In the genomic region with DNA sequence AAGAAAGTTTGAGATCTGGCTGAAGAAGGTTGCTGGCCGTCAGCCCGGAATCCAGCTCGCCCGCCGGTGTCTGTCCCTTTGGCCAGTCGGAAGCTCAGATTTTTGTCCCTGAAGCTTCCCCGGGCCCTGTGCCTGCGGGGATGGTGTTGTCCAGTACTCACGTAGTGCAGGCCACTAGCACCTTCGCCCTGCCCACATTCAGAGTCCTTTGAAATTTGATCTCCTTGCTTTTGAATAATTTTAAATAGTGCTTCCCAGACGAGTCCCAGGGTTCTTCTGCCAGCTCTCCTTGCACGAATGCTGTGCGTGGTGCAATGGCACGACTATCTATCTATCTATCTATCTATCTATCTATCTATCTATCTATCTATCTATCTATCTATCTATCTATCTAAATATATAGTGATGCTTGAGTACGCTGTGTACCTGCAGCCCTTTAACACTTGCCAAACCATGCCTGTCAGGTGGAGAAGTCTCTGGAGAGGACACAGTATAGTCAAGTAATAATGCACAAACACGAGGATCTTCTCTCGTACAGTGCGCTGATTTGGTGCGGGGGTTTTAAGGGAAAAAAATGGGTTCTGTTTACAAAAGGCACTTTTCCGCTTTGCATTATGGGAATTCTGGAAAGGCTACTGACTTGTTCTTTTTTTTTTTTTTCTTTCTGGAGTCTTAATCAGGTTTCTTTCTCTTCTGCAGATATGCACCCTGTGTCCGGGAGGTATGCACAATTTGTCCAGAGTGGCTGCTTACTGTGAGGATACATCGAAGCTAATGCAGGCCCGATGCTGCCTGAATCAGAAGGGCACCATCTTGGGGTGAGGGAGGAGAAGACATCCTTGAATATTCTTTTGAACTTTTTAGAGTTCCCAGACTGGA, we compare ENCODE assay signal across 8 mouse cellular contexts. TPM values are rescaled to one million over a fixed set of nuclear protein-coding genes. Genes with fewer than 3 reads are reported as not detected.
DNase-seq lines count a peak whose midpoint lies in the region; ATAC-seq and TF ChIP-seq lines count a peak whose summit lies in the region.

A gene (minus strand): TSS at position 162 of the 879 bp plus-strand sequence.

- peak within 1 kb of the TSS; percentile 75 for H3K27ac ChIP-seq in bone marrow, adult 2 months (ENCODE audit: control insufficient read depth, insufficient read depth, low read depth, low read length, poor library complexity)
- peak within 1 kb of the TSS; percentile 91 for H3K27ac ChIP-seq in embryonic fibroblast, embryonic 13.5 days (ENCODE audit: insufficient read depth, low read length)
- H3K27ac ChIP-seq in neural tube, embryonic 15.5 days (replicated peaks), result peak within 1 kb of the TSS; percentile 97

- H3K4me2 ChIP-seq in neural tube, embryonic 15.5 days, result peak within 1 kb of the TSS; percentile 78

- no peaks in the 10 kb centered on the region for H3K27me3 ChIP-seq in neural tube, embryonic 15.5 days (replicated peaks)

- intact Hi-C loops in heart, postnatal 36 days (cut with DNase I), result loop anchor here (2.0 to 5.0 kb wide), 2 partner anchors 88 to 162 kb away; a partner anchor contains a TSS

- TF ChIP-seq POLR2A in bone marrow, adult 2 months (IDR thresholded peaks at IDR 0.05; ENCODE audit: borderline replicate concordance, control insufficient read depth, low read depth, low read length), result no peak
- TF ChIP-seq POLR2A in embryonic fibroblast, embryonic 13.5 days (IDR thresholded peaks at IDR 0.05; ENCODE audit: low read depth, low read length), result 0 out of 2 replicates have a peak, but pooled peaks have one; percentile 38
- no peak for TF ChIP-seq POLR2A in lung, adult 2 months (IDR thresholded peaks at IDR 0.05; ENCODE audit: borderline replicate concordance, extremely low read depth, low read depth, low read length)

- DNase-seq in ES-CJ7 (ENCODE audit: low read depth, low spot score), result peak; percentile 79
- DNase-seq in heart, postnatal 36 days, result peak; percentile 37 to 52
- DNase-seq in layer of hippocampus, adult 18-20 months (ENCODE audit: low spot score in 2 of 2), result peak; percentile 14 to 58
- peak; percentile 28 for DNase-seq in lung, adult 2 months
- peak; percentile 24 for DNase-seq in urinary bladder, postnatal 14 days (ENCODE audit: low spot score)

- peaks cover 1% of the 10 kb centered on the region; the same call in 1 of the 2 replicates for H3K4me1 ChIP-seq in bone marrow, adult 2 months (ENCODE audit: control insufficient read depth, insufficient read depth, low read length)
- H3K4me1 ChIP-seq in embryonic fibroblast, embryonic 13.5 days (ENCODE audit: control insufficient read depth, insufficient read depth, low read length), result no peaks in the 10 kb centered on the region
- peaks cover 3% of the 10 kb centered on the region for H3K4me1 ChIP-seq in lung, adult 2 months (ENCODE audit: control insufficient read depth, insufficient read depth, low read length)
- peaks cover 21% of the 10 kb centered on the region for H3K4me1 ChIP-seq in neural tube, embryonic 15.5 days

- H3K9ac ChIP-seq in neural tube, embryonic 15.5 days (replicated peaks), result peak within 1 kb of the TSS; percentile 97

- H3K4me3 ChIP-seq in bone marrow, adult 2 months (replicated peaks; ENCODE audit: control insufficient read depth, low read depth, low read length), result peak within 1 kb of the TSS; percentile 86
- H3K4me3 ChIP-seq in embryonic fibroblast, embryonic 13.5 days (ENCODE audit: insufficient read depth, low read length), result peak within 1 kb of the TSS; percentile 80
- peak within 1 kb of the TSS; percentile 92 for H3K4me3 ChIP-seq in lung, adult 2 months (replicated peaks; ENCODE audit: extremely low read depth, low read depth, low read length)
- H3K4me3 ChIP-seq in neural tube, embryonic 15.5 days (replicated peaks), result peak within 1 kb of the TSS; percentile 85

- peaks cover 19% of the 10 kb centered on the region for H3K36me3 ChIP-seq in neural tube, embryonic 15.5 days

- peak; percentile 58 for TF ChIP-seq CTCF in bone marrow, adult 2 months (IDR thresholded peaks at IDR 0.05; ENCODE audit: control insufficient read depth, insufficient read depth, low read length)
- TF ChIP-seq CTCF in embryonic fibroblast, embryonic 13.5 days (IDR thresholded peaks at IDR 0.05; ENCODE audit: borderline replicate concordance, insufficient read depth, low read length), result peak; percentile 45; the same call in 1 of the 2 replicates
- TF ChIP-seq CTCF in lung, adult 2 months (IDR thresholded peaks at IDR 0.05; ENCODE audit: insufficient read depth, low read length), result peak; percentile 61

- peak; percentile 46 for ATAC-seq in neural tube, embryonic 15.5 days (ENCODE audit: low FRiP score)

- H3K9me3 ChIP-seq in neural tube, embryonic 15.5 days (replicated peaks), result no peaks in the 10 kb centered on the region

- under 1% methylated on average over 23 of the region's 23 CpGs for WGBS in bone marrow, adult 2 months
- WGBS in lung, adult 2 months, result under 1% methylated on average over 23 of the region's 23 CpGs
- under 1% methylated on average over 23 of the region's 23 CpGs for WGBS in neural tube, embryonic 15.5 days

RNA-seq across cellular contexts. Expression of the gene that starts here (rescaled TPM):
- 1.6 and 3.6 TPM in 2 replicates for polyA plus RNA-seq in bone marrow, adult 2 months (2011; ENCODE audit: insufficient read depth, insufficient read length, low replicate concordance, missing spikeins)
- polyA plus RNA-seq in embryonic fibroblast, embryonic 13.5 days (2011; ENCODE audit: insufficient read length, low read depth, missing spikeins), result 3.3 and 6.2 TPM in 2 replicates
- 10 to 100 TPM; 11.0 to 12.1 TPM for total RNA-seq in heart, postnatal 36 days (2021)
- 10 to 100 TPM; 14.9 to 17.6 TPM for total RNA-seq in layer of hippocampus, adult 18-20 months (2021)
- polyA plus RNA-seq in lung, adult 2 months (2012; rRNA removed), result 16.3 and 19.1 TPM in 2 replicates
- polyA plus RNA-seq in neural tube, embryonic 15.5 days (2015; fragmentation: Nextera tagmentation; extraction: Ambion mirVana), result 16.7 and 17.8 TPM in 2 replicates

Comparison
In these comparisons a context has a peak if more than half of its experiments do, and no peak if none do; other contexts are left out.
1. Peak in every context shown above with its lines: DNase-seq, ATAC-seq, H3K4me3 ChIP-seq and H3K27ac ChIP-seq.
2. DNase-seq: peak in every context shown above with its lines; median percentile 79 in ES-CJ7; 44 in heart, postnatal 36 days; 36 in layer of hippocampus, adult 18-20 months; 28 in lung, adult 2 months; 24 in urinary bladder, postnatal 14 days.